Mouse (Mus musculus) heart, adult 9 months (tissue): ENCODE measurements around the gene Inafm1.
A peak's percentile ranks its signal among the peaks of the same experiment; 100 is the strongest.
"Not testable (repeated sequence)": the region's sequence is repeated elsewhere in the genome, so short reads cannot be mapped to it uniquely, and the experiment has no call there.

Experiments
- DNase-seq, 2 experiments: peaks; one replicate each; pipeline ENCODE4 v3.0.0; 2022; ENCODE audit warnings: low spot score in 2 of 2

The Inafm1 gene

GRCm38 (mm10) chr7:16297616-16298015, 24.2 kb upstream of the Inafm1 start:
- DNase-seq = no peak

GRCm38 (mm10) chr7:16296766-16297390, 23.5 kb upstream of the Inafm1 start:
- peak; percentile 90 to 91 for DNase-seq

- DNase-seq = no peak
Observed at GRCm38 (mm10) chr7:16296146-16296545, 22.7 kb upstream of the Inafm1 start.

GRCm38 (mm10) chr7:16295321-16295900, 22.0 kb upstream of the Inafm1 start:
- peak; percentile 84 to 87 for DNase-seq

GRCm38 (mm10) chr7:16294837-16295236, 21.4 kb upstream of the Inafm1 start:
- DNase-seq = peak; percentile 95 to 96

- DNase-seq = no peak
Observed at GRCm38 (mm10) chr7:16294346-16294745, 20.9 kb upstream of the Inafm1 start.

- DNase-seq = no peak
Observed at GRCm38 (mm10) chr7:16287791-16288190, 14.4 kb upstream of the Inafm1 start.

GRCm38 (mm10) chr7:16287016-16287415, 13.6 kb upstream of the Inafm1 start:
- DNase-seq = no peak

GRCm38 (mm10) chr7:16286026-16286961, 12.9 kb upstream of the Inafm1 start, which contains the start of gene Ccdc9:
Gene Ccdc9, minus strand, starts transcription at chr7:16286795.
- DNase-seq = peak; percentile 99 to 100

- peak; percentile 87 for DNase-seq
Observed at GRCm38 (mm10) chr7:16285450-16286025, 12.1 kb upstream of the Inafm1 start.

GRCm38 (mm10) chr7:16284904-16285303, 11.5 kb upstream of the Inafm1 start:
- DNase-seq = no peak

GRCm38 (mm10) chr7:16284001-16284400, 10.6 kb upstream of the Inafm1 start:
- no peak for DNase-seq

GRCm38 (mm10) chr7:16282334-16282733, 8.9 kb upstream of the Inafm1 start:
- DNase-seq = no peak

GRCm38 (mm10) chr7:16280721-16281120, 7.3 kb upstream of the Inafm1 start:
- DNase-seq = no peak

GRCm38 (mm10) chr7:16274922-16275890, 1.8 kb upstream of the Inafm1 start:
- DNase-seq = no peak

- DNase-seq = peak; percentile 74 to 76
Observed at GRCm38 (mm10) chr7:16273766-16274140, 336 bp upstream of the Inafm1 start.

GRCm38 (mm10) chr7:16272681-16273080, 736 bp downstream of the Inafm1 start:
- peak; percentile 46 to 56 for DNase-seq

- DNase-seq = no peak
Observed at GRCm38 (mm10) chr7:16271139-16271538, 2.3 kb downstream of the Inafm1 start.

- DNase-seq = not testable (repeated sequence)
Observed at GRCm38 (mm10) chr7:16266593-16266992, 6.8 kb downstream of the Inafm1 start.

- DNase-seq = no peak
Observed at GRCm38 (mm10) chr7:16265856-16266255, 7.6 kb downstream of the Inafm1 start.

- no peak for DNase-seq
Observed at GRCm38 (mm10) chr7:16263843-16264242, 9.6 kb downstream of the Inafm1 start.
